Mouse (Mus musculus): ENCODE results near the gene Calu.
"Not testable (repeated sequence)": the region's sequence is repeated elsewhere in the genome, so short reads cannot be mapped to it uniquely, and the experiment has no call there.

The Calu gene

DNA sequence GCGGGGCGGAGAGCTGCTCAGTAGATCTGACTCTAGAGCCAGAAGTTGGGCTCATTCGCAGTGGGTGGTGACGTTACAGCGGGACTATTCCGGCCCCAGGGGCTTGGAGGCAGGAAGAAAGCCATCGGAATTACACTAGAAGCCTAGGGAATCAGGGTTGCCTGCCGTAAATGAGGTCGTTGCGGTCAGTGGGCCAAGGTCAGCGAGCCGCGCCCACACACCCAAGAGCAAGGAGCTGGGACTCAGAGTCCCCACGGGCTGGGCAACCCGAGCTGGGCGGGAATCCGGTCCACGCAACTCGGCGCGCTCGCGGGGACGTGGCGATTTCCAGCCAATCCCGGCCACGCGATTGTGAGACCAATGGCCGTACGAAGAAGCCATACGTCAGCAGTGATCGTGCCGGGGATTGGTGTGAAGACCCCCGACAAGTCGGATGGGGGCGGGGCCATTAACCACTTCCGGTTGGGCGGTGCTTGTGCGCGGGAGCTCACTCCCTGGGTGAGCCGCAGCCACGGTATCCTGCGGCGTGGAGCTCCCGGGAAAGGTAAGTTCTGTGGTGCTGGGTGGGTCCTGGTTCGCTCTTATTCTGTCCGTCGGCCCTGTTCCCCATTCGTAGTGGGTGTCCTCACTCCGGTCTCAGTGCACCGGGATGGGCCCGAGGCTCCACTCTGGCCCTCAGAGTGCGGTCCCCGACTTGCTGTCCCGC is at the start of gene Calu:
Gene Calu, plus strand, starts transcription at position 405 of the 706 bp plus-strand sequence.
- peak; percentile 99 to 100 for DNase-seq

- DNase-seq: no peak
Measured at GRCm38 (mm10) chr6:29299112-29299511, 48.8 kb upstream of the Calu start.

GRCm38 (mm10) chr6:29303251-29303650 is 44.6 kb upstream of the Calu start:
- peak; percentile 30 to 40 for DNase-seq

DNA sequence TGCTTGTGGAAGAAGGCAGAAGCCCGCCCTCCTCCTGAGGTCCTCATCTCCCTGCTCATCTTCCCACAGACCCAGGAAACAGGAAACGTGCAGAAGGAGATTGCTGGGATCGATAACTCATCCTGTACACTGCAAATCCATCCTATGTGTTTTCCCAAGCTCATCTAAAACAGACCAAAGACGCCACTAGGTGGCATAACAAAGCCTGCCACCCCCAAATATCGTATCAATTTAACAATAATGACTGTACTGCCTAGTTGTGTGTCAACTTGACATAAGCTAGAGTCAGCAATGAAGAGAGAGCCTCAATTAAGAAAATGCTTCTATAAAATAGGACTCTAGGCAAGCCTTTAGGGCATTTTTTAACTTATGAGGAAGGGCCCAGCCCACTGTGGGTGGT is 44.1 kb upstream of the Calu start:
- peak; percentile 8 to 14 for DNase-seq

GRCm38 (mm10) chr6:29305462-29305861 is 42.4 kb upstream of the Calu start:
- DNase-seq: no peak

- no peak for DNase-seq
Measured at GRCm38 (mm10) chr6:29308846-29309605, 38.8 kb upstream of the Calu start.

GRCm38 (mm10) chr6:29313690-29314202 is 34.1 kb upstream of the Calu start:
- no peak for DNase-seq

- no peak for DNase-seq
Measured at GRCm38 (mm10) chr6:29317286-29317685, 30.6 kb upstream of the Calu start.

DNA sequence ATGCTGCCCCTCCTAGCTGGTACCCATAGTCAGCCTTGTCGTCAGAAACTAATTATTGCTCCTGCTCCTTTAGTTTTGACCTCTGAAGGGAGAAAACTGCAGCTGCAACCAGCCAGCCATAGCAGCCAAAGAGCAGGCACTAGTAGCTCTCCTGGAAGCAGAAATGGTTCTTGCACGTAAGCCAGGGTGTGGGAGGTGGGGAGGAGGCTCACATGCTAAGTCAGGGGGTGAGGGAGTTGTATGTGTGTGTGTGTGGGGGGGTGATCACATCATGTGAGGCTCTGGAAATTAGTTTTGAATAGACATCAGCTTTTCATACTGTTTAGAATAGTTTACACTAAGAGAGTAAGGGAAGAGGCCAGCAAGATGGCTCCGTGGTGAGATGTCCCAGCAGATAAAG is 29.9 kb upstream of the Calu start:
- no peak for DNase-seq

DNA sequence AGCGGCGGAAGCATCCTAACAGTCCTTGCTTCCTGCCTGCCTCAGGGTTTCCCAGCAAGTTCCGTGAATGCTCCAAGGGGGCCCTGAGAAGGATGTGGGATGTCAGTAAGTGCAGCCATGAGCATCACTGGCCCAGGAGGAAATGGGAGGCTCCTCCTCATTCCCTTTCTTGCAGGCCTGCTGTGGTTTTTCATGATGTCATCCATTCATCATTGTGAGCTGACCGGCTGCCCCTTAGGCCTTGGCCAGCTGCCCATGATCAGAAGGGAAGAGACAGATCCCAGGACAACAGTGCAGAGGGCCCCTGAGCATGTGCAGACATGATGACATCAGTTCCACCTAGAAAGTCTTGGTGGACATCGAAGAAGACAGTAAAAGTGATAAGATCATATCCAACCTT is 29.0 kb upstream of the Calu start, which contains the start of gene Fam71f1:
Gene Fam71f1, plus strand, starts transcription at position 262 of the 400 bp plus-strand sequence.
- peak in 1 of 2 experiments; percentile 14 for DNase-seq

GRCm38 (mm10) chr6:29321586-29321985 is 26.3 kb upstream of the Calu start:
- no peak for DNase-seq

GRCm38 (mm10) chr6:29322147-29322546 is 25.7 kb upstream of the Calu start:
- no peak for DNase-seq

DNA sequence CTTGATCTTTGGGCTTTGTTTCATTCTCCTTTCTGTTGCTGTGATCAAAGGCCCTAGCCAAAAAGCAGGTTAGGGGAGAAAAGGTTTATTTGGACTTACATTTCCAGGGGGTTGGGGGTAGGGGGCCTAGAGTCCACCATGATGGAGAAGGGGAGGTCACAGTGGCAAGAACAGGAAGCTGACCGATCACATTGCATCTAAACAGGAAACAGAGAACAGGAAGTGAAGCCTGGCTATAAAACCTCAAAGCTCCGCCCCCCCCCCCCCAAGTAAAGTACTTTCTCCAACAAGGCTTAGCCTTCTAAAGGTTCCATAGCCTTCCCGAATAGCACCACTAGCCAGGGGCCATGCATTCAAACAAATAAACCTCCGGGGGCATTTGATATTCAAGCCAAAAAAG is 25.1 kb upstream of the Calu start:
- no peak for DNase-seq

DNA sequence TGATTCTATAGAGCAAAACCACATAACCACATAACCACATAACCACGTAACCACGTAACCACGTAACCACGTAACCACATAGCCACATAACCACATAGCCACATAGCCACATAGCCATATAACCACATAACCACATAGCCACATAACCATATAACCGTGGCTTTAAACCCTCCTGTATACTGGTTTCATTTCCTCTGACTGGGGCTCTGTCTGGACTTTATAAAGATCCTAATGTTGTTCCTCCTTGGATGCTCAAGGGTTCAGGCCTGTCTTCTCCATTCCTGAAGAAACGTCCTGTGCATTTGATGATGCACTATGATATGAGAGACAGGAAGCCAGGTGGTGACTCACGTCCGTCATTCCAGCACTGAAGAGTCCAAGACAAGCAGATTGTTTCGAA is 20.9 kb upstream of the Calu start:
- no peak for DNase-seq

GRCm38 (mm10) chr6:29329514-29329913 is 18.4 kb upstream of the Calu start:
- DNase-seq: no peak

- not testable (repeated sequence) for DNase-seq
Measured at GRCm38 (mm10) chr6:29346512-29346911, 1.4 kb upstream of the Calu start.

GRCm38 (mm10) chr6:29347189-29347588 is 680 bp upstream of the Calu start:
- no peak for DNase-seq

GRCm38 (mm10) chr6:29348371-29348724 is 479 bp downstream of the Calu start:
- no peak for DNase-seq

DNA sequence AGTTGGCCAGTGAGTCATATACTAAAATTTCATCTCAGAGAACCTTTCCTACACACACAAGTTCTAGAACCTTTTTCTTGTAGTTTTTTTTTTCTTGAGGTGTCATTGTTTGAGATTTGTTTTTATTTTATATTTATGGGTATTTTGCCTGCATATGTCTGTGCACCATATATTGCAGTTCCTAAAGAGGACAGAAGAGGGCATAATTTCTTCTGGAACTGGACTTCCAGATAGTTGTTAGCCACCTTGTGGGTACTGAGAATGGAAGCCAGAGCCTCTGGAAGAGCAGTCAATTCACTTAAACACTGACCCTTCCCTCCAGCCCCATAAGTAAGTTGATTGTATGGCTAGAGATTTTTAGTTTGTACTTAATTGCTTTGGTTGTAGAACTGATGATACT is 3.7 kb downstream of the Calu start:
- no peak for DNase-seq

DNA sequence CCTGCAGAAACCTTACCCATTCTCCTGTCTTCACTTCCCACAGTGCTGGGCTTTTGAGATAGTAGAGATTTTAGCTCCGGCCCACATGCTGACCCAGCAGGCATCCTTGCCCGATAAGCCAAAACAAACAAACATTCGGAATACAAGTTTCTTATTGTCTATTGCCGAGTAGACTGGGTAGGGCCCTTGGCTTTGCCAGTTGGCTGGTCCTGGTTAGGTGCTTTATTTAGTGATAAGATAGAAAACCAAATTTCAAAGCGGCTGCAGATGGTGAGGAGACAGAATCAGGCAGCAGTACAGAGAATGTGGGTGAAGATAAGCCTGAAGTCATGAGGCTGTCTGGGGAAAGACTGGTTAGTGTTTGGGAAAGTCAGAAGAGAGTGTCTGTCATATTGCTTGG is 4.9 kb downstream of the Calu start:
- no peak for DNase-seq

GRCm38 (mm10) chr6:29359386-29359785 is 11.5 kb downstream of the Calu start:
- DNase-seq: peak in 1 of 2 experiments; percentile 38

- DNase-seq: no peak
Measured at GRCm38 (mm10) chr6:29360211-29360610, 12.3 kb downstream of the Calu start.

DNA sequence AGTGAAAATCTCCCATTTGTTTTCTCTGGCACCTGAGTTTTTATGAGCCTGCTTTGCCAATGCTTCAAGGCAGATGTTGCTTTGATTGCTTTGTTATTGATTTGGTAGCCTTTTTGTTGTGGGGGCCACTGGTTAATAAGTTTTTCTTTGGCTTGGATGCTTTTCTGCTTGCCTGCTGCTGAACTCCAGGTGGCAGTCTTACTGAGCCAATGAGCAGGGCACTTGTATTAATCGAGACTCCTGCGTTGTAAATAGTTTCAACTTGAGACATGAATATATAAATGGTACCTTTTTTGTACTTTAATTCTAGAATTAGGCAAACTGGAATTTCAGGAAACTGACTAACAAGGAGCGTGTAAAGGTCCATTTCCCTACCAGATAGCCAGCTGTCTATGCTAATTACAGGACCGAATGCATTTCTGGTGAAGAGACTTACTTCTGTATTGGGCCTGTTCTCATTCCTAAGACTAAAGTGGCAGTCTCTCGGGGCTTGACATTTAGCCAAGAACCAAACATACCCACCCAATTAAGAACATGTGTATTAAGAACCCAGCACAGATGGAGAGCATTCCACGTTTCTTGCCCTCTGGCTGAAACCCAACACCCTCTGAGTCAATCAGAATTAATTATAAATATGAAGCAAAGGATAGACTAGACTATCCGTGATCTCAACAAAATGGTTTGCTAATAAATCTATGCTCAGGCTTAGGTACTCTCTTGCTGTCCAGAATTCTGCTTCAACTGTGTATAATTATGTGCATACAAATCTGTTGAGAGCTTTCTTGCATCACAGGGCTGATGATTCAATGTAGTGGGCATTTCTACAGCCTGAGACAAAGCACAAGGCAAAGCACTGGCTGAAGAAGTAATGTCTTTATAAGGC is 14.6 kb downstream of the Calu start:
- peak in 1 of 2 experiments; percentile 40 for DNase-seq
